Mouse (Mus musculus): ENCODE results near the gene Cd180. TPM values are rescaled to one million over a fixed set of nuclear protein-coding genes. Genes with fewer than 3 reads are reported as not detected.

The Cd180 gene
- polyA plus RNA-seq, 1 experiment from 2014 or later, result 0.63 TPM

GRCm38 (mm10) chr13:102779275-102779674, 85.9 kb downstream of the Cd180 start:
- no peaks in the 10 kb centered on the region for H3K9me3 ChIP-seq (ENCODE audit: control insufficient read depth, low read length)
- 61% methylated on average over 3 of the region's 3 CpGs for WGBS
- no peak overlapping the region for H3K4me2 ChIP-seq (ENCODE audit: low read length)
- ATAC-seq, result no peak
- no peaks in the 10 kb centered on the region for H3K36me3 ChIP-seq (ENCODE audit: control insufficient read depth, insufficient read depth, low read length)
- H3K4me1 ChIP-seq (ENCODE audit: control insufficient read depth, insufficient read depth, low read depth, low read length), result no peaks in the 10 kb centered on the region
- no peak overlapping the region for H3K9ac ChIP-seq (ENCODE audit: low read depth, low read length)
- H3K4me3 ChIP-seq (ENCODE audit: low read length), result no peak overlapping the region
- H3K27ac ChIP-seq (ENCODE audit: low read depth, low read length), result no peak overlapping the region
- no peaks in the 10 kb centered on the region for H3K27me3 ChIP-seq (replicated peaks; ENCODE audit: control insufficient read depth, insufficient read depth, low read length)

- Histone ChIP-seq H3K4me1 (ENCODE audit: control insufficient read depth, insufficient read depth, low read depth, low read length) (no peaks in the 10 kb centered on the region), H3K4me3 (ENCODE audit: low read length) (no peak overlapping the region), H3K9me3 (ENCODE audit: control insufficient read depth, low read length) (no peaks in the 10 kb centered on the region), H3K4me2 (ENCODE audit: low read length) (no peak overlapping the region), H3K27ac (ENCODE audit: low read depth, low read length) (no peak overlapping the region), H3K27me3 (replicated peaks; ENCODE audit: control insufficient read depth, insufficient read depth, low read length) (no peaks in the 10 kb centered on the region), H3K9ac (ENCODE audit: low read depth, low read length) (no peak overlapping the region), H3K36me3 (ENCODE audit: control insufficient read depth, insufficient read depth, low read length) (no peaks in the 10 kb centered on the region)
- 48% methylated on average over 7 of the region's 7 CpGs for WGBS
- ATAC-seq, result 0 out of 2 replicates have a peak, but pooled peaks have one; percentile 37
These were observed 90.4 kb downstream of the Cd180 start for GRCm38 (mm10) chr13:102783531-102784310.

- Histone ChIP-seq H3K9ac (ENCODE audit: low read depth, low read length) (no peak overlapping the region), H3K9me3 (ENCODE audit: control insufficient read depth, low read length) (no peaks in the 10 kb centered on the region), H3K36me3 (ENCODE audit: control insufficient read depth, insufficient read depth, low read length) (no peaks in the 10 kb centered on the region), H3K27me3 (replicated peaks; ENCODE audit: control insufficient read depth, insufficient read depth, low read length) (no peaks in the 10 kb centered on the region), H3K4me3 (ENCODE audit: low read length) (no peak overlapping the region), H3K4me2 (ENCODE audit: low read length) (no peak overlapping the region), H3K27ac (ENCODE audit: low read depth, low read length) (no peak overlapping the region), H3K4me1 (ENCODE audit: control insufficient read depth, insufficient read depth, low read depth, low read length) (no peaks in the 10 kb centered on the region)
- WGBS, result 83% methylated on average over 10 of the region's 10 CpGs
- no peak for ATAC-seq
These were observed 93.4 kb downstream of the Cd180 start for GRCm38 (mm10) chr13:102786666-102787230.
